Mouse (Mus musculus) layer of hippocampus, postnatal 25 days (tissue): ENCODE measurements around the gene Tomm40. TPM values are rescaled to one million over a fixed set of nuclear protein-coding genes. Genes with fewer than 3 reads are reported as not detected.

Experiments used
- DNase-seq, 2 experiments: peaks; one replicate each; pipeline ENCODE4 v3.0.0; 2022; ENCODE audit warnings: mixed read lengths in 2 of 2, low spot score in 1 of 2; ENCODE audit errors: extremely low spot score in 1 of 2
- total RNA-seq, 2 experiments: library from RNA; stranded (reverse); gene quantifications; 2 replicates each; pipeline ENCODE4 v1.2.3; 2021

Gene Tomm40
- total RNA-seq, 2 experiments from 2014 or later: 109 TPM

GRCm38 (mm10) chr7:19745971-19746370 lies 30.7 kb upstream of the Tomm40 start:
- DNase-seq: no peak

DNA sequence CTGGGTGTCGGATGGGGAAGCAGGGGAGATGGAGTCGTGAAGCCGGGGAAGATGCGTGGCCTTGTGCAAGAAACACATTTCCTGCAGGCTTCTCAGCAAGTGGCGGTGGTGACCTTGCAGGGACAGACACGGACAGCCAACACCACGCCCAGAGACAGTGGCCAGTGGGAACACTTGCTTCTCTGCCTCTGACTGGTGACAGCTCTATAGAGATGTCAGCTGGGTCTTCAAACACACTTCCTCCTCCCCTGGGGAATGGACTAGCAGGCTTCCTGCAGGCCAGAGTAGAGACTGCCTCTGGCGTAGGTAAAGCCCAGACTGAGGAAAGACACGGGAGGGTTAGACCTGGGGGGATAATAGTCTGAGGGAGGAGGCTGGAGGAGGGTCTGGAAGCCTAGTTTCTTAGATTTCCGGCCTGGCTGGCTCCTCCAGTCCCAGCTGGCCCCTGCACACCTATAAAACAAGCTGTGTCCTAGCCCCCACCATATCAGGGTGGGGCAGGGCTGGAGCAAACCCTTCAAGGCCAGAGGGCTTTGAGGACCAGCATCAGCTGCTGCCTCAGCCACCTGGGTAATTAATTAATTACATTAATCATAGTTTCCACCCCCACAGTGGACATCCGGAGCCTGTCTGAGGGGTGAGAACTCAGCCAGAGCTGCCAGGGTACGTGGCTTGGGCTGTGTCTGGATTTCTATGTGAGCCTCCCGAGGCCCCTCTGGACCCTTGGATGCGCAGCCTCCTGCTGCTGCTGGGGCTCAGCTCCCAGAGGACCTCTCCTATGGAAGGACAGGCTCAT lies 29.6 kb upstream of the Tomm40 start:
- DNase-seq: no peak

DNA sequence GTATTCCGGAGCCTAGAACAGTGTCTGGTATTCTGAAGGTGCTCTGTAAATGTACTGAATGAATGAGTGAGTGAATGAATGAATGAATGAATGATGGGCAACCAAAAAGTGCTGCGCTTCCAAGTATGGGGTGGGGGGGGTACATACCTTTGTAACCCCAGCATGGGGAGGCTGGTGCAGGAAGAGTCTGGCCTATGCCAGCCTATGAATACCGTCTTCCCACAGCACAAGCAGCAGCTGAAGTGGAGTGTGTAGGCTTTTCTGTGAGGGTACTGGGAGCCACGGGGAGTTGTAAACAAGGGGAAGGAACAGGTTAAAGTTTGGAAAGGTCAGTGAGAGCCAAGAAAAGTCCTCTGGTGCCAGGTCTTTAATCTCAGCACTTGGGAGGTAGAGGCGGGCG lies 28.6 kb upstream of the Tomm40 start:
- DNase-seq: no peak

GRCm38 (mm10) chr7:19742468-19742867 lies 27.2 kb upstream of the Tomm40 start:
- DNase-seq: no peak

GRCm38 (mm10) chr7:19741329-19742031 lies 26.2 kb upstream of the Tomm40 start:
- no peak for DNase-seq

DNA sequence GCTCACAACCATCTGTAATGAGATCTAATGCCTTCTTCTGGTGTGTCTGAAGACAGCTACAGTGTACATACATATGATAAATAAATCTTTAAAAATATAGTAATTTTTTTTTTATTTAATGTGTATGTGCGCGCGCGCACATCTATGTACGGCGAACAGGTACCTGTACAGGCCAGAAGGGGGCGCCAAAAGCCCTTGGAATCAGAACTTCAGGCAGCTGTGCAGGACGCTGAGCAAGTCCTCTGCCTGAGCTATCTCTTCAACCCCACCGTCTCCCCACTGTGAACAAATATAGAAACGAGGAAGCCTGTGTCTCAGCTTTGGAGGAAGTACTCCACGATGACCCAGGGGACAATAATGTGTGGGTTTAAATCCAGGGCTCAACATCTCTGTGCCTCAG lies 25.0 kb upstream of the Tomm40 start:
- DNase-seq: no peak

GRCm38 (mm10) chr7:19738771-19739170 lies 23.5 kb upstream of the Tomm40 start:
- no peak for DNase-seq

DNA sequence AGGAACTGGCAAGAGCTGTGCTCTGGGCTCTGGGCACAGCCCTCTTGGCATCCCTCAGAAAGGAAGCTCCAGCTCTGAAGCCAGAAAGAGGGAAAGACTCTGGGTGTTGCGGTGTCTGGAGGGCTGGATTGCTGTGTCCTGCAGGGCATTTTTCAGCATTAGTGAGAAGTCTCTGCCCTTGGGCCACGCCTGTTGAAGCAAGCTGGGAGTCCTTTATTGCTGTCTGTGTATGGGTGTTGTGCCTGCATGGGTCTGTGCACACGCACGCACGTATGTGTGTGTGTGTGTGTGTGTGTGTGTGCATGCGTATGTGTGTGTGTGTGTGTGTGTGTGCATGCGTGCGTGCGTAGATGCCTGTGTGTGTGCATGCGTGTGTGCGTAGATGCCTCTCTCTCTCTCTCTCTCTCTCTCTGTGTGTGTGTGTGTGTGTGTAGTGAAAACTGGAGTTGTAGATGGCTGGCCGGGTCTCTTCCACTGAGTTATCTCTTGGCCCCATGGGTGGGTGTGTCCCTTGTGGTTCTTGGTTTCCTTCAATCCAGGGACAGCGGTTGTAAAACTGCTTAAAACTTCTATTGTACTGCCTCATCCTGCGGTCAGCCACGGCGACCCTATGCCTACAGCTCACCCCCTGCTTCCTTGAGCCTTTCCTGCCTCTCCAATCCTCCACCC lies 21.3 kb upstream of the Tomm40 start:
- no peak for DNase-seq

- DNase-seq: no peak
Observed at GRCm38 (mm10) chr7:19734178-19734666, 19.0 kb upstream of the Tomm40 start.

DNA sequence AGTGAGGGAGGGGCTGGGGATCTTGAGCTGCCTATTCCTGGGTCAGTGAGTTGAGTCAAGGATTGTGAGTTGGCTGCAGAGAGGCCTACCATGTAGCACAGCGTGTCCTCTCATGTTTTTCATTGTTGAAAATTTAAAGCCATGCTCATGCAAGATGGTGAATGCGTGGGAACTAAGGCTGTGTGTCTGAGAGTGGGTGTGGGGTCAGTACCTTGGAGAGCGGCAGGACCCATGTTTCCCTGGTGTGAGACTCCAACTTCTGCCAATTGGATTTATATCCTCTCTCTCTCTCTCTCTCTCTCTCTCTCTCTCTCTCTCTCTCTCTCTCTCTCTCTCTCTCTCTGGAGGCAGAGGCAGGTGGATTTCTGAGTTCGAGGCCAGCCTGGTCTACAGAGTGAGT lies 11.3 kb upstream of the Tomm40 start:
- DNase-seq: no peak

DNA sequence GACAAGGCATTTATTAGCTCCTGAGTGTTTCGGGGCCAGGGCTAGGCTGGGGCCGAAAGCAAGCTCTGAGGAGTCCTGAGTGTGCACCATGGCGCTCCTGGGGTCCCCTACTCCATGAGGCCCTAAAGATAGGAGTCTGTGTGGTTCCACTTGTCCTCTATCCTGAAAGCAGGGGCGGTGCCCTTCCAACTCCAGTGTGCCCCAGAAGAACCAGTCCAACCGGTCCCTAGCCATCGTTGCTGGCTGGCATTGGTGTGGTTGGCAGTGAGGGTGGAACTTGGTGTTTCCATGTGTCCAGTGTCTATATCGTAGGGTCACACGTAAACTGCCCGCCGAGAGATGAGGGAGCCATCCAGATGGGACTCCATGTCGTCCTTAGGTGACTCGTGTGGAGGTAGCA lies 8.9 kb upstream of the Tomm40 start:
- DNase-seq: no peak

DNA sequence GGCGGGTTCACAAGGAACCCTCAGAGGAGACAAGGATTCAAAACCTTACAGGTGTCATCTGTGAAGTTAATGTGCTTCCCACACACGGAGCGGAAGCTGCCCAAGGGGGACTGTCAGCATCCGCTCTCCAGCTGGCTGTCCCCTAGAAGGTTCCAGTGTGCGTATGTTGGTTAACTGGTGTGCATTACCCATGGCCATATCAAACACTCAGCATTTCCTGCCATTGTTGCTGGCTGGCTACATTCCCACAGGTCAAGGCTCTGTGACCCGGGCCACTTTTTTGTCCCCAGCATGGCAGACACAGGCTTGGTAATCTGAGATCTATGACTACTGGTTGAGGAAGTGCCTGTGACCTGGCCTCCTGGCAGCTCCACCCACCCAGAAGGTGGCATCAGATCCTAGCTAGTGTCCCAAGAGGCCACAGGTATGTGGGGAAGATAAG lies 7.5 kb upstream of the Tomm40 start:
- no peak for DNase-seq

- DNase-seq: no peak
Observed at GRCm38 (mm10) chr7:19719200-19719599, 4.0 kb upstream of the Tomm40 start.

DNA sequence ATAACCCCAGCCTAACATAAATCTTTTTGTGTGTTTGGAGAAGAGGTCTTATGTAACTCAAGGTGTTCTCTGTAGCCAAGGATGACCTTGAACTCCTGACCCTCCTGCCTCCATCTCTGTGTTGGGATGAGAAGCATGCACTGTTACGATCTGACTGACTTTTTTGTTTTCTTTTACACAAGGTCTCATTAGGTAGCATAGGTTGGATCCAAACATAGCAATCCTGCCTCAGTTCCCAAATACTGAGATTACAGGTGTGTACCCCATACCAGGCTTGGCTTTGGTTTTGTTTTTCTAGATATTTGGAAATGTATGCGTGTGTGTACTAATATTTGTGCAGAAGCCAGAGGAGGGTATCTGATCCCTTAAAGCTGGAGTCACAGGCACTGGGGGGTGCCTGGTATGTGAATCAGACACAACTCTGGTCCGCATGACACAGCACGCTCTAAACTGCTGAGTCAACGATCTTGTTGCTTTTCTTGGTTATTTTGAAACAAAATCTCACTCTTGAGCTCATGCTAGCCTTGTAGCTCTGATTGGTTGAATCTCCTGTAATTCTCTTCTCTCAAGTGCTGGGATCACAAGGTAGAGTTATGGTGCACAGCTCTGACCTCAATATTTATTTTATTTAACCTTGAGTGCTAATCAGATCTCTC lies 3.2 kb upstream of the Tomm40 start:
- DNase-seq: no peak

- no peak for DNase-seq
Observed at GRCm38 (mm10) chr7:19717346-19717745, 2.1 kb upstream of the Tomm40 start.

DNA sequence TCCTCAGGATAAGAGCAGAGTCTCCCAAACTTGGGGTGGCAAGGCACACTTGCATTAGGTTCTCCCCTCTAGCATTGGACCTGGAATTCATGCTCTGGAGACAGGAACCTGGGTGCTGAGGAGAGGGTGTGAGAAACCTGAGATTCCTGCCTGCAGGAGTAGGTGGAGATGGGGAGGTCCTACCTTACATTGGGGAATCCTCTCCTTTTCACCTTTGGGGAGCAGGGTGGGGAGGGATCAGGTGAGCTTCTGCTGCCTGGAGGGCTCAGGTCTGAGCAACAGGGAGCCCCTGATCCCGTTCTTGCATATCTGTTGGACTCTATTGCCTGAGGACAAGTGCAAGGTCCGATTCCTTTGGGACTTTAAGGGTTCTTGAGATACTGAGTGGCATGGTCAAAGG lies 1.6 kb upstream of the Tomm40 start:
- no peak for DNase-seq

- DNase-seq: peak in 1 of 2 experiments; percentile 26
Observed at GRCm38 (mm10) chr7:19716055-19716682, 931 bp upstream of the Tomm40 start.

DNA sequence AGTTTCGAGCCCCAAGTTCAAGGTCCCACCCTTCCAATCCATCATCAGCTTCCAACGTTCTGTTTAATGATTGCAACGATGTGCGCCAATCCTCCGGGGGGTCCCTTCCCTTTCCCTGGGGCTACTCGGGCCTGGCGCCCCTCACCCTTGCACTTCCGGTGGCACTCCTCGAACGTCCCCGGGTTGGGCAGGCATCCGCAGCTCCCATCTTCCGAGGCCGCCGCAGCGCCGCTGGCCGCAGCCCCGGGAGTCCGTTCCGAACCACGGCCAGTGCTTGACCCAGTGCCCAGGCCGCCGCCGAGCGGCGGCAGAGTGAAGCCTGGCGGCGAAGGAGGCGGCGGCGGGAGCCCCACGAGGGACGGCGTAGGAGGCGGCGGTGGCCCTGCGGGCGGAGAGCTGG lies 402 bp downstream of the Tomm40 start:
- no peak for DNase-seq

DNA sequence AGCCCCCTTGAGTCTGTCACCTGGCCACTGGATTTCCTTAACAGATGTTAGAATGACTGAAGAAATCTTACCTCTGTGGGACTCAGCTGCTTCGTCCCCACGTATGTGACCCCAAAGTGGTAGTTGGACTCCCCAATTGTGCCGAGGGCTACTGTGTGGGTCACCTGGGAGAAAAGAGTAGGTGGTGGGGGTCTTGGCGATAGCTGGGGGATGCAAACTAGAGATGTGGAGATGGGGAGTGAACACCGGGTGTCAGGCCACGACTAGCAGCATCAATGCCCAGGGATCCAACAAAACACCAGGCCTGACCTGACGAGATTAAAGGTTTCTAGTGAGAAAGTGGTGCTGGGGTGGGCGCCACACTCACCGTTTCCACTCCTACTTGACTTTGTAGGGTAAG lies 1.6 kb downstream of the Tomm40 start:
- DNase-seq: no peak

DNA sequence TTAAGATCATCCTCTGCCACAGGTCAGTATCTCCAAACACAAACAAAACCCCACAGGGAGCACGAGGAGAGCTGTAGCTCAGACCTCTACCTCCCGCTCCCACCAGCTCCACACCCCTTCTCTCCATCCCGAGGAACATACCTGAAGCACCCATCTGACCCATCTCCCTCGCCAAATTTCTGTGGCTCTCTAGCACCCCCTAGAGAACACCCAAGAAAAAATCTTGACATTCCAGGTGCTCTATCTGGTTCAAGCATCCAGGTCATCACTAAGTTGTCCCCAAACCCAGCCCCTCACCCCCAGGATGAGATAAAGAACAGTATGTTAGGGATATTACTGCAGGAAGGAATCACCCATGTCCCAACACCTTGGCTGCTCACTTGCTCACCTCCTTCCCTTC lies 2.0 kb downstream of the Tomm40 start:
- no peak for DNase-seq
